Mouse (Mus musculus): ENCODE measurements around the gene AY074887.

- TF ChIP-seq MYOG (IDR thresholded peaks at IDR 0.05; ENCODE audit: control insufficient read depth, extremely low read depth, insufficient read length) (no peak), CEBPB (IDR thresholded peaks at IDR 0.05; ENCODE audit: low read depth) (no peak), CTCF (IDR thresholded peaks at IDR 0.05; ENCODE audit: control insufficient read depth, insufficient read depth, insufficient read length) (no peak), USF1 (IDR thresholded peaks at IDR 0.05; ENCODE audit: low read depth) (no peak), MAX (IDR thresholded peaks at IDR 0.05) (no peak), FOSL1 (IDR thresholded peaks at IDR 0.05; ENCODE audit: insufficient read depth, low read length, poor library complexity, severe bottlenecking) (no peak)
Observed at GRCm38 (mm10) chr9:54917010-54917677, 33.7 kb downstream of the AY074887 start, which contains the start of gene Hykk.

Data from C2C12 (cell line).